Comparison of ENCODE assay signal across 8 mouse cellular contexts in the genomic region with DNA sequence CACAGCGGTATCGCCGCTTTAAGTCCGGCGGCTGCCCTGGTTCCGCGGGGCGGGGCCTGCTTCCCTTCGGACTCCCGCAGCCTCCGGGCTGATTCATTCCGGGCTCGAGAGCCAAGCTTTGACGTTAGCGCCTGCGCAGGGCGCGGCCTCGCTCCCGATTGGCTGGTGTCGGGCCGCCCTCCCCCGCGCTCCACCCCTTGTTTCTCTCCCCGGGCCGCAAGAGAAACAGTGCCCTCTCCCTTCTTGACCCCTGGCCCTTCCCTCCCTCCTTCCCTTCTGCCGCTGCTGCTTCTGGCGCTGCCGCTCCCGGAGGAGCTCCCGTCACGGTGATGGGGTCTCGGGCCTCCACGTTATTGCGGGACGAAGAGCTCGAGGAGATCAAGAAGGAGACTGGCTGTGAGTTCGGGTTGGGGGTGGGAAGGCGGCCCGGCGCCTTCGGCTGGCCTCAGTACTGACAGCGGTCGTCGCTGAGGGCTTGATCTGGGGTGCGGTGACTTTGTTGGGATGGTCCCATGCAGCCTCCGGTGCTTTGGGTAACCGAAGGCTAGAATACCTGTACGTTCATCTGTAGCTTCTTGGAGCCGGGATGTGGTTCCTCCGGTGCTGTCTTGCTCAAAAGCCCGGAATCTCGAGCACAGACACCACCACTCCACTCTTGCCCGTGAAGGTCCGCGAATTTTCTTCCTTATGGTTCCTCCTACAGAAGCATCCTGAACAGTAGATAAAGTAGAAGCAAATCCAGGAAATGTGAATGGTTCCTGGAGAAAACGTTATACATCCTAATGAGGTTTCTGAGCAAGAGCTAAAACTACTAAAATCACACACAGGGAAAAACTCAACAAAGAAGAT. TPM values are rescaled to one million over a fixed set of nuclear protein-coding genes. Genes with fewer than 3 reads are reported as not detected.
DNase-seq lines count a peak whose midpoint lies in the region; ATAC-seq and TF ChIP-seq lines count a peak whose summit lies in the region.

A gene (minus strand): TSS at position 106 of the 849 bp plus-strand sequence.
A gene (plus strand): TSS at position 176 of the 849 bp plus-strand sequence.

- ATAC-seq in embryonic facial prominence, embryonic 13.5 days (ENCODE audit: insufficient number of reproducible peaks, insufficient read depth, low FRiP score, low TSS enrichment, low read depth), result peak; percentile 97
- ATAC-seq in limb, embryonic 12.5 days (ENCODE audit: insufficient number of reproducible peaks, insufficient read depth, low FRiP score, low TSS enrichment, low read depth), result peak; percentile 98
- ATAC-seq in midbrain, embryonic 15.5 days (replicated peaks), result peak; percentile 99

- TF ChIP-seq CTCF in kidney, adult 2 months (conservative IDR thresholded peaks at IDR 0.05; ENCODE audit: insufficient read depth, insufficient read length, low read depth, low read length), result no peak
- TF ChIP-seq CTCF in spleen, adult 2 months (IDR thresholded peaks at IDR 0.05; ENCODE audit: extremely low read depth, insufficient read depth, insufficient read length, insufficient replicate concordance), result no peak

- WGBS in embryonic facial prominence, embryonic 13.5 days, result under 1% methylated on average over 57 of the region's 57 CpGs
- WGBS in kidney, adult 2 months, result under 1% methylated on average over 57 of the region's 57 CpGs
- under 1% methylated on average over 57 of the region's 57 CpGs for WGBS in limb, embryonic 12.5 days
- WGBS in midbrain, embryonic 15.5 days, result under 1% methylated on average over 57 of the region's 57 CpGs
- under 1% methylated on average over 57 of the region's 57 CpGs for WGBS in spleen, adult 2 months

- no peaks in the 10 kb centered on the region for H3K27me3 ChIP-seq in embryonic facial prominence, embryonic 13.5 days
- no peaks in the 10 kb centered on the region for H3K27me3 ChIP-seq in kidney, adult 2 months (replicated peaks; ENCODE audit: control insufficient read depth, insufficient read depth, low read length)
- H3K27me3 ChIP-seq in limb, embryonic 12.5 days, result no peaks in the 10 kb centered on the region
- H3K27me3 ChIP-seq in midbrain, embryonic 15.5 days (replicated peaks), result no peaks in the 10 kb centered on the region
- H3K27me3 ChIP-seq in spleen, adult 2 months (ENCODE audit: control insufficient read depth, insufficient read depth, low read length), result no peaks in the 10 kb centered on the region

- H3K9ac ChIP-seq in embryonic facial prominence, embryonic 13.5 days, result peak within 1 kb of the TSS; percentile 85
- peak within 1 kb of the TSS; percentile 76 for H3K9ac ChIP-seq in limb, embryonic 12.5 days (replicated peaks)
- peak within 1 kb of the TSS; percentile 82 for H3K9ac ChIP-seq in midbrain, embryonic 15.5 days

- peak; percentile 53 for TF ChIP-seq POLR2A in kidney, adult 2 months (IDR thresholded peaks at IDR 0.05; ENCODE audit: low read depth, low read length)
- TF ChIP-seq POLR2A in spleen, adult 2 months (IDR thresholded peaks at IDR 0.05; ENCODE audit: low read depth, low read length), result peak; percentile 11

- H3K4me3 ChIP-seq in embryonic facial prominence, embryonic 13.5 days, result peak within 1 kb of the TSS; percentile 77
- peak within 1 kb of the TSS; percentile 85 for H3K4me3 ChIP-seq in kidney, adult 2 months (ENCODE audit: insufficient read depth, low read depth, low read length)
- H3K4me3 ChIP-seq in limb, embryonic 12.5 days (replicated peaks), result peak within 1 kb of the TSS; percentile 74
- H3K4me3 ChIP-seq in midbrain, embryonic 15.5 days, result peak within 1 kb of the TSS; percentile 95
- peak within 1 kb of the TSS; percentile 76 for H3K4me3 ChIP-seq in spleen, adult 2 months (ENCODE audit: extremely low read depth, insufficient read depth, insufficient read length)

- peaks cover 21% of the 10 kb centered on the region for H3K4me1 ChIP-seq in embryonic facial prominence, embryonic 13.5 days
- no peaks in the 10 kb centered on the region; the same call in 1 of the 2 replicates for H3K4me1 ChIP-seq in kidney, adult 2 months (ENCODE audit: control insufficient read depth, insufficient read depth, low read length)
- peaks cover 13% of the 10 kb centered on the region for H3K4me1 ChIP-seq in limb, embryonic 12.5 days (replicated peaks)
- peaks cover 22% of the 10 kb centered on the region for H3K4me1 ChIP-seq in midbrain, embryonic 15.5 days
- no peaks in the 10 kb centered on the region; the same call in 1 of the 2 replicates for H3K4me1 ChIP-seq in spleen, adult 2 months (ENCODE audit: control insufficient read depth, insufficient read depth, insufficient read length)

- H3K27ac ChIP-seq in embryonic facial prominence, embryonic 13.5 days, result peak within 1 kb of the TSS; percentile 83
- peak within 1 kb of the TSS; percentile 79 for H3K27ac ChIP-seq in kidney, adult 2 months (ENCODE audit: insufficient read depth, low read depth, low read length)
- peak within 1 kb of the TSS; percentile 83 for H3K27ac ChIP-seq in limb, embryonic 12.5 days
- peak within 1 kb of the TSS; percentile 89 for H3K27ac ChIP-seq in midbrain, embryonic 15.5 days
- peak within 1 kb of the TSS; percentile 75 for H3K27ac ChIP-seq in spleen, adult 2 months (ENCODE audit: insufficient read depth, low read length)

- no peaks in the 10 kb centered on the region for H3K9me3 ChIP-seq in embryonic facial prominence, embryonic 13.5 days
- H3K9me3 ChIP-seq in limb, embryonic 12.5 days, result no peaks in the 10 kb centered on the region
- H3K9me3 ChIP-seq in midbrain, embryonic 15.5 days, result no peaks in the 10 kb centered on the region

- H3K36me3 ChIP-seq in embryonic facial prominence, embryonic 13.5 days, result no peaks in the 10 kb centered on the region
- no peaks in the 10 kb centered on the region for H3K36me3 ChIP-seq in kidney, adult 2 months (ENCODE audit: control insufficient read depth, insufficient read depth, low read length)
- H3K36me3 ChIP-seq in limb, embryonic 12.5 days, result no peaks in the 10 kb centered on the region
- no peaks in the 10 kb centered on the region for H3K36me3 ChIP-seq in midbrain, embryonic 15.5 days (replicated peaks)
- no peaks in the 10 kb centered on the region for H3K36me3 ChIP-seq in spleen, adult 2 months (ENCODE audit: control insufficient read depth, insufficient read depth, low read length)

- peak within 1 kb of the TSS; percentile 68 for H3K4me2 ChIP-seq in embryonic facial prominence, embryonic 13.5 days
- H3K4me2 ChIP-seq in limb, embryonic 12.5 days, result peak within 1 kb of the TSS; percentile 78
- H3K4me2 ChIP-seq in midbrain, embryonic 15.5 days, result peak within 1 kb of the TSS; percentile 61

- DNase-seq in 3134 (ENCODE audit: extremely low read depth, insufficient read length, low spot score), result peak; percentile 99
- DNase-seq in adrenal gland, postnatal 36 days, result peak; percentile 100
- peak; percentile 99 to 100 for DNase-seq in heart, adult 18-20 months
- DNase-seq in kidney, adult 2 months, result peak; percentile 99
- DNase-seq in spleen, adult 2 months (ENCODE audit: low read depth in 1 of 2, low spot score in 2 of 2), result peak; percentile 89 to 97

RNA-seq across cellular contexts. Expression of the first gene that starts in this region (rescaled TPM):
- total RNA-seq in adrenal gland, postnatal 36 days (2021), result 1 to 10 TPM; 1.6 to 2.0 TPM
- 0.13 and 0.29 TPM in 2 replicates for polyA plus RNA-seq in embryonic facial prominence, embryonic 13.5 days (2015; fragmentation: Nextera tagmentation; extraction: Ambion mirVana)
- under 1 TPM; 0.25 to 0.44 TPM for total RNA-seq in heart, adult 18-20 months (2021)
- 0.52 and 0.56 TPM in 2 replicates for polyA plus RNA-seq in kidney, adult 2 months (2012; rRNA removed)
- polyA plus RNA-seq in limb, embryonic 12.5 days (2016; fragmentation: Nextera tagmentation; extraction: Ambion mirVana), result 0.36 and 0.74 TPM in 2 replicates
- polyA plus RNA-seq in midbrain, embryonic 15.5 days (2015; fragmentation: Nextera tagmentation; extraction: Ambion mirVana), result 0.48 and 0.74 TPM in 2 replicates
- 0.09 and 0.12 TPM in 2 replicates for polyA plus RNA-seq in spleen, adult 2 months (2012; rRNA removed)

RNA-seq across cellular contexts. Expression of the second gene that starts in this region (rescaled TPM):
- 100 to 1,000 TPM; 292 to 392 TPM for total RNA-seq in adrenal gland, postnatal 36 days (2021)
- 68.6 and 73.5 TPM in 2 replicates for polyA plus RNA-seq in embryonic facial prominence, embryonic 13.5 days (2015; fragmentation: Nextera tagmentation; extraction: Ambion mirVana)
- 10 to 100 TPM; 81.5 to 91.6 TPM for total RNA-seq in heart, adult 18-20 months (2021)
- 129 and 135 TPM in 2 replicates for polyA plus RNA-seq in kidney, adult 2 months (2012; rRNA removed)
- 58.3 and 58.5 TPM in 2 replicates for polyA plus RNA-seq in limb, embryonic 12.5 days (2016; fragmentation: Nextera tagmentation; extraction: Ambion mirVana)
- 55.6 and 59.4 TPM in 2 replicates for polyA plus RNA-seq in midbrain, embryonic 15.5 days (2015; fragmentation: Nextera tagmentation; extraction: Ambion mirVana)
- polyA plus RNA-seq in spleen, adult 2 months (2012; rRNA removed), result 34.9 and 39.0 TPM in 2 replicates

Comparison
In these comparisons a context has a peak if more than half of its experiments do, and no peak if none do; other contexts are left out.
1. Peak in every context shown above with its lines: DNase-seq, ATAC-seq, H3K4me3 ChIP-seq and H3K27ac ChIP-seq.